Mouse (Mus musculus): ENCODE data around the gene Serpina1c. TPM values are rescaled to one million over a fixed set of nuclear protein-coding genes. Genes with fewer than 3 reads are reported as not detected.
"Not testable (repeated sequence)": the region's sequence is repeated elsewhere in the genome, so short reads cannot be mapped to it uniquely, and the experiment has no call there.

Serpina1c gene
- polyA plus RNA-seq, 1 experiment: 0.90 TPM

- Histone ChIP-seq H3K4me1 (ENCODE audit: control insufficient read depth, insufficient read depth, insufficient read length) (no peaks in the 10 kb centered on the region), H3K4me3 (ENCODE audit: extremely low read depth, insufficient read depth, insufficient read length) (no peak overlapping the region), H3K27ac (ENCODE audit: insufficient read depth, low read length) (no peak overlapping the region), H3K27me3 (ENCODE audit: control insufficient read depth, insufficient read depth, low read length) (no peaks in the 10 kb centered on the region), H3K36me3 (ENCODE audit: control insufficient read depth, insufficient read depth, low read length) (no peaks in the 10 kb centered on the region)
- WGBS: 58% methylated on average over 3 of the region's 3 CpGs
- TF ChIP-seq CTCF (IDR thresholded peaks at IDR 0.05; ENCODE audit: extremely low read depth, insufficient read depth, insufficient read length, insufficient replicate concordance) (no peak), POLR2A (IDR thresholded peaks at IDR 0.05; ENCODE audit: low read depth, low read length) (no peak)
- no peak for DNase-seq (ENCODE audit: low read depth in 1 of 2, low spot score in 2 of 2)
Observed at GRCm38 (mm10) chr12:103860976-103861375, 43.7 kb downstream of the Serpina1c start.

GRCm38 (mm10) chr12:103860571-103860970, 44.1 kb downstream of the Serpina1c start:
- H3K27me3 ChIP-seq (ENCODE audit: control insufficient read depth, insufficient read depth, low read length); H3K36me3 ChIP-seq (ENCODE audit: control insufficient read depth, insufficient read depth, low read length); H3K4me1 ChIP-seq (ENCODE audit: control insufficient read depth, insufficient read depth, insufficient read length); DNase-seq (ENCODE audit: low read depth in 1 of 2, low spot score in 2 of 2); H3K27ac ChIP-seq (ENCODE audit: insufficient read depth, low read length); H3K4me3 ChIP-seq (ENCODE audit: extremely low read depth, insufficient read depth, insufficient read length): not testable (repeated sequence)
- WGBS: 75% methylated on average over 3 of the region's 4 CpGs

- H3K27ac ChIP-seq (ENCODE audit: insufficient read depth, low read length); H3K4me1 ChIP-seq (ENCODE audit: control insufficient read depth, insufficient read depth, insufficient read length): not testable (repeated sequence)
- WGBS: 76% methylated on average over 3 of the region's 3 CpGs
Observed at GRCm38 (mm10) chr12:103859584-103859983, 45.1 kb downstream of the Serpina1c start.

GRCm38 (mm10) chr12:103853032-103853431, 51.7 kb downstream of the Serpina1c start:
- H3K36me3 ChIP-seq (ENCODE audit: control insufficient read depth, insufficient read depth, low read length); H3K4me1 ChIP-seq (ENCODE audit: control insufficient read depth, insufficient read depth, insufficient read length); H3K27me3 ChIP-seq (ENCODE audit: control insufficient read depth, insufficient read depth, low read length); DNase-seq (ENCODE audit: low read depth in 1 of 2, low spot score in 2 of 2); H3K4me3 ChIP-seq (ENCODE audit: extremely low read depth, insufficient read depth, insufficient read length); H3K27ac ChIP-seq (ENCODE audit: insufficient read depth, low read length): not testable (repeated sequence)
- 77% methylated on average over 2 of the region's 2 CpGs for WGBS

More at GRCm38 (mm10) chr12:103859584-103859983, 45.1 kb downstream of the Serpina1c start:
- not testable (repeated sequence) for DNase-seq (ENCODE audit: low read depth in 1 of 2, low spot score in 2 of 2); H3K27me3 ChIP-seq (ENCODE audit: control insufficient read depth, insufficient read depth, low read length); H3K36me3 ChIP-seq (ENCODE audit: control insufficient read depth, insufficient read depth, low read length); H3K4me3 ChIP-seq (ENCODE audit: extremely low read depth, insufficient read depth, insufficient read length)

Other genes with a start within 250 kb of the Serpina1c start
- not detected in 2 replicates for gene Serpina6, start 247.7 kb downstream of the Serpina1c start, polyA plus RNA-seq (2012; rRNA removed)
- not detected in 2 replicates for gene Serpina16, start 228.7 kb downstream of the Serpina1c start, polyA plus RNA-seq (2012; rRNA removed)
- gene Serpina1f, start 209.4 kb downstream of the Serpina1c start, polyA plus RNA-seq (2012; rRNA removed): 0.05 TPM in 1 of 2 replicates, not detected in the other
- gene Serpina1d, start 131.3 kb downstream of the Serpina1c start, polyA plus RNA-seq (2012; rRNA removed): 0.46 and 0.65 TPM in 2 replicates
- 2.2 and 19.8 TPM in 2 replicates for gene Serpina1b, start 74.5 kb downstream of the Serpina1c start, polyA plus RNA-seq (2012; rRNA removed)
- 0.64 and 11.8 TPM in 2 replicates for gene Serpina1a, start 41.3 kb downstream of the Serpina1c start, polyA plus RNA-seq (2012; rRNA removed)
- 0.67 and 1.0 TPM in 2 replicates for gene Serpina1e, start 54.1 kb upstream of the Serpina1c start, polyA plus RNA-seq (2012; rRNA removed)
- gene Serpina11, start 85.1 kb upstream of the Serpina1c start, polyA plus RNA-seq (2012; rRNA removed): 0.49 and 0.87 TPM in 2 replicates
- 0.13 TPM in 1 of 2 replicates, not detected in the other for gene Serpina9, start 108.9 kb upstream of the Serpina1c start, polyA plus RNA-seq (2012; rRNA removed)
- 0.02 and 0.04 TPM in 2 replicates for gene Serpina12, start 139.6 kb upstream of the Serpina1c start, polyA plus RNA-seq (2012; rRNA removed)
- not detected in 2 replicates for gene Serpina5, start 196.2 kb upstream of the Serpina1c start, polyA plus RNA-seq (2012; rRNA removed)
- gene Serpina3a, start 207.8 kb upstream of the Serpina1c start, polyA plus RNA-seq (2012; rRNA removed): not detected in 2 replicates
- gene Serpina3b, start 223.1 kb upstream of the Serpina1c start, polyA plus RNA-seq (2012; rRNA removed): 0.43 and 0.45 TPM in 2 replicates
- 0.35 and 0.49 TPM in 2 replicates for gene Serpina3c, start 249.0 kb upstream of the Serpina1c start, polyA plus RNA-seq (2012; rRNA removed)